Mouse (Mus musculus) small intestine, adult 2 months (tissue): ENCODE results near the gene Enho. TPM values are rescaled to one million over a fixed set of nuclear protein-coding genes. Genes with fewer than 3 reads are reported as not detected.

Experiments
- H3K27ac ChIP-seq: fragments of 200-500 bp; 2 replicates; pipeline ENCODE4 v1.5.1; 2012; ENCODE audit warnings: low read depth, low read length, control low read depth, inconsistent platforms; ENCODE audit not compliant: insufficient read depth
- H3K27me3 ChIP-seq: fragments of 200-500 bp; 2 replicates; pipeline ENCODE4 v1.6.1; 2012; ENCODE audit warnings: mild to moderate bottlenecking, moderate library complexity, low read length, inconsistent platforms; ENCODE audit not compliant: control insufficient read depth, insufficient read depth
- H3K36me3 ChIP-seq: fragments of 200-500 bp; 2 replicates; pipeline ENCODE4 v1.6.1; 2012; ENCODE audit warnings: mild to moderate bottlenecking, low read length, control low read depth, inconsistent platforms; ENCODE audit not compliant: control insufficient read depth, insufficient read depth
- H3K4me1 ChIP-seq: fragments of 200-500 bp; 2 replicates; pipeline ENCODE4 v1.6.1; 2012; ENCODE audit warnings: low read length, inconsistent platforms, mixed read lengths; ENCODE audit not compliant: control insufficient read depth, insufficient read depth, insufficient read length
- H3K4me3 ChIP-seq: fragments of 200-500 bp; 2 replicates; pipeline ENCODE4 v1.5.1; 2012; ENCODE audit warnings: low read depth, mild to moderate bottlenecking, control low read depth, inconsistent platforms, low read length, moderate library complexity
- CTCF ChIP-seq: fragments of 200-500 bp; IDR thresholded peaks from 2 replicates; pipeline ENCODE4 v1.5.1; 2012; ENCODE audit warnings: low read depth, mild to moderate bottlenecking, control low read depth, inconsistent platforms, low read length, moderate library complexity, mixed read lengths; ENCODE audit not compliant: insufficient replicate concordance, insufficient read length; ENCODE audit errors: extremely low read depth
- POLR2A ChIP-seq: fragments of 200-500 bp; IDR thresholded peaks from 2 replicates; pipeline ENCODE4 v1.6.1; 2012; ENCODE audit warnings: low read depth, mild to moderate bottlenecking, control low read depth, inconsistent platforms, low read length, moderate library complexity
- WGBS: fragments of 180-500 bp; shearing (Covaris S2); methylation state at CpG from one replicate; pipeline ENCODE4 v1.1.7; 2018; 5-methylcytosine and 5-hydroxymethylcytosine counted together
- polyA plus RNA-seq: library from polyadenylated mRNA; depleted of rRNA; stranded (reverse); fragments of >200 nt; gene quantifications from 2 replicates; pipeline ENCODE4 v1.2.3, GENCODE M21; 2012; rRNA removed

Enho gene
- polyA plus RNA-seq, 1 experiment = 9.3 TPM

DNA sequence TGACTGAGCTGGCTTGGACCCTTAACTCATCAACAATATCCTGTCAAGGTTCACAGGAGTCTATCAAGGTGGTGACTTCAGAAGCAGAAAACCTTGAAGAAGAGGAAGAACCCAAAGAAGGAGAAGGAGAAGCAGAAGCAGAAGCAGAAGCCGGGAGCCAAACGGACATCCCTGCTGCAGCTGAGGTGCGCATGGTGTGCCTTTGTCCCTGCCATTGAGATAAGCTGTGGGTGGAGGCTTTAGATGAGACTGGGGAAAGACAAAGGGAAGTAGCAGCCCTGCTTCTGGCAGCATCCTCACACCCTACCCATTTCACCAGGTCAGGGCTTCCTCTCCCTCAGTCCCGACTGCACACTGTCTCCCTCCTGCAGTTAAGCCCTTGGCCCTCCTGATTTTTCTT is 37.3 kb downstream of the Enho start:
- WGBS = 48% methylated on average over 4 of the region's 4 CpGs
- Histone ChIP-seq H3K27me3 (no peaks in the 10 kb centered on the region), H3K36me3 (no peaks in the 10 kb centered on the region), H3K4me1 (no peaks in the 10 kb centered on the region), H3K4me3 (no peak overlapping the region), H3K27ac (no peak overlapping the region)
- TF ChIP-seq CTCF (no peak), POLR2A (no peak)

Other genes with a start within 250 kb of the Enho start
- 0.62 and 1.1 TPM in 2 replicates for gene Kif24, start 175.4 kb downstream of the Enho start, polyA plus RNA-seq
- 4.8 and 10.5 TPM in 2 replicates for gene Nudt2, start 175.2 kb downstream of the Enho start, polyA plus RNA-seq
- gene AI464131, start 137.2 kb downstream of the Enho start, polyA plus RNA-seq = 4.6 and 10.2 TPM in 2 replicates
- gene 1110017D15Rik, start 123.0 kb downstream of the Enho start, polyA plus RNA-seq = 0.37 TPM in 1 of 2 replicates, not detected in the other
- gene Fam219a, start 70.8 kb downstream of the Enho start, polyA plus RNA-seq = 12.5 and 16.0 TPM in 2 replicates
- gene Dnaic1, start 70.5 kb downstream of the Enho start, polyA plus RNA-seq = 1.3 and 5.4 TPM in 2 replicates
- 1.7 and 2.0 TPM in 2 replicates for gene Cntfr, start 56.8 kb upstream of the Enho start, polyA plus RNA-seq
- gene Il11ra1, start 59.7 kb upstream of the Enho start, polyA plus RNA-seq = 24.8 and 28.6 TPM in 2 replicates
- 25.4 and 48.7 TPM in 2 replicates for gene Rpp25l, start 73.2 kb upstream of the Enho start, polyA plus RNA-seq
- gene Dctn3, start 82.8 kb upstream of the Enho start, polyA plus RNA-seq = 35.0 and 69.5 TPM in 2 replicates
- 0.09 TPM in 1 of 2 replicates, not detected in the other for gene Arid3c, start 90.8 kb upstream of the Enho start, polyA plus RNA-seq
- gene Galt, start 114.9 kb upstream of the Enho start, polyA plus RNA-seq = 57.5 and 104 TPM in 2 replicates
- 28.1 and 44.0 TPM in 2 replicates for gene Sigmar1, start 115.8 kb upstream of the Enho start, polyA plus RNA-seq
- gene Ccl27a, start 133.9 kb upstream of the Enho start, polyA plus RNA-seq = 11.7 and 14.6 TPM in 2 replicates